Mouse (Mus musculus) sigmoid colon, adult 10 weeks (tissue): ENCODE measurements around the gene Ggnbp2. TPM values are rescaled to one million over a fixed set of nuclear protein-coding genes. Genes with fewer than 3 reads are reported as not detected.

Experiments used
- polyA plus RNA-seq: library from polyadenylated mRNA; stranded (reverse); fragments of 350-450 nt; fragmentation: Illumina TruSeq; extraction: RNeasy Lipid Tissue Mini Kit (QIAGEN cat#74804); gene quantifications from one replicate; pipeline ENCODE4 v1.2.3, GENCODE M21; 2014; ENCODE audit warnings: low read depth, low replicate concordance

Ggnbp2 gene
- 470 TPM for polyA plus RNA-seq

DNA sequence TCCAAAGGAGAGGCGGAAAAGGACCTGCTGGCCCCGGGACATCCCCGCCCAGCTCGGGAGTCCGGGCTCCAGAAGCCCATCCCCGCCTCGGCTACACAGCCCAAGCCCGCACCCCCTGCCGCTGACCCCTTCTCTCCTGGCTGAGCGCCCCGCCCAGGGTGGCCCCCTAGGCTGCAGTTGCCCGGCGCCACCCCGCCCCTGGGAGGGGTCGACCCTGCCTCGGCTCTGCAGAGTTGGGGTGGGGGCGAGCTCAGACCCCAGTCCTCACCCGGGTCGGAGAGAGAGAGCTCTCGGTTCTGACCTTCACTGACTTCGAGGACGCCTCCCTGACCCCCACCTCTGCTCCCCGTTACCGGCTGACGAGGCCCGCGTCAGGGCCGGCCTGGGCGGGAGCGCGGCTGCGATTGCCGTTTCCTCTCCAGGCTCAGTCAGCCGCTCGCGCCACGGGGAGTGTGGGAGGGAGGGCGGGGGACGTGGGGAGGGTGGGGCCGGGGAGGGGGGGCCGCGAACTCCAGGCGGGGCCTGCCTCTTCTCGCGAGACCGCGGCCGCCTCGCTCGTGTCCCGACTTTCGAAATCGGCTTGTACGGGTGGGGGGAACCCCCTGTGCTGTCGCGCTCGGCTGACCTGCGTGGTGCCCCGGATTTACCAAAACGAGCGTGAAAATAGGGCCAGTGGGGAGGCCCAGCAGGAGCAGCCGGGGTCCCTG lies at the start of gene Ggnbp2:
Ggnbp2 (minus strand) TSS at position 481 of the 707 bp plus-strand sequence.

DNA sequence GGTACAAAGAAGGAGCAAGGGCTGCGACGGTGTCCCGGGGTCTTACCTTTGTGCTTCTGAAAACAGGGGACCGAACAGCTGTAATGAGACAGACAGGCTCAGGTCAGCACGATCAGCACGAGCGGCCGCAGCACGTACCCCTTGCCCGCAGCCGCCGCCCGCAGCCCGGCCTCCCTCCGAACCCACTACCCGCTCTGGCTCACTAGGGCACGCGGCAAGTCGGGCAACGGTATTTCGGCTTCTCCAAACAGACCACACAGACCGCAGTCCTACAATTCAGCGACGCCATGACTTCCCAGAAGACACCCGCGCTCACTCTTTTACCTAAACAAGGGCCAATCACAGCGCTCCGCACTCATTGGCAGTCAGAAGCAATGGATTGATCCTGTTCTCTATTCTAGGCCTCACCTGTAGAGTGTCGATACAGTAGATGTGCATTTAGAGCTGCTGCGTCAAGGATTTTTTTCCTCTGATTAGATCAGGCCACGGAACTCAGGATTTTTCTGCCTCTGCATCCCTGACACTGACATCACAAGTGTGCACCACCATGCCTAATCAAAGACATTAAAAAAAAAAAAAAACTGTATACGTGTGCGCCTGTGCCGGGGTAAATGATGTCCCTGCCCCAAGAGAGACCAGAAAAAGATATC lies 45.6 kb upstream of the Ggnbp2 start, which contains the start of gene Znhit3:
Znhit3 (minus strand) TSS at position 314 of the 650 bp plus-strand sequence.

DNA sequence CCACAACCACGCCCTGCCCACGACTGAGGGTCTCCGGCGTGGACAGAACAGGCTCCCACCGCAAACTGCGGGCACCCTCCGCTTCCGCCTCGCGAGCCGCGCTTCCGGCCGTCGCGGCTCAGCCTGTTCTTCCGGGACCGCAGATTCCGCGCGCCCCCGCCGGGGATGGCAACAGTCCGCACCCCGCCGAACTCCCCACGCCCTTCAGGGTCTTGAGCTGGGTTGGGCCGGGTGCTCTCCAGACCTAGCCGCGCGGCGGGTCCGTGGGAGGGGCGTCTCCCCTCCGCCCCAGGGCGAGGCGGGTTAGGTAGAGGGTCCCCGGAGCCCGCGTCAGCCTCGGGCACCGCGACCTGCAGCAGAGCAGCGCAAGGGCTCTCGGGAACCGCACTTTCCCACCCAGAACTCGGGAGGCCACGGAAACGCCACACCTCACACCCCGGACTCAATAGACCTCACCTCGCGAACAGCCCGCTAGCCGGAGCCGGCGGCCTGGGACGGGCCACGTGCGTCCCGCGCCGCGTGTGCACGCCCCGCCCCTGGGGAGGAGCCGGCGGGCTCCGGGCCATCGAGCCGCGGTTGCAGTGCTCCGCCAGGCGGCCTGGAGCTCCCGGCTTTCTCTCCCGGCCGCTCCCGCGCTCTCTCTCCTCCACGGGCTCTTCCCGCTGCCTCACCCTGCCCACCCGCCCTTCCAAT lies 9.3 kb upstream of the Ggnbp2 start, which contains the start of the genes Myo19 and Pigw:
Myo19 (plus strand) TSS at position 377 of the 693 bp plus-strand sequence.
Pigw (minus strand) TSS at position 514 of the 693 bp plus-strand sequence.

DNA sequence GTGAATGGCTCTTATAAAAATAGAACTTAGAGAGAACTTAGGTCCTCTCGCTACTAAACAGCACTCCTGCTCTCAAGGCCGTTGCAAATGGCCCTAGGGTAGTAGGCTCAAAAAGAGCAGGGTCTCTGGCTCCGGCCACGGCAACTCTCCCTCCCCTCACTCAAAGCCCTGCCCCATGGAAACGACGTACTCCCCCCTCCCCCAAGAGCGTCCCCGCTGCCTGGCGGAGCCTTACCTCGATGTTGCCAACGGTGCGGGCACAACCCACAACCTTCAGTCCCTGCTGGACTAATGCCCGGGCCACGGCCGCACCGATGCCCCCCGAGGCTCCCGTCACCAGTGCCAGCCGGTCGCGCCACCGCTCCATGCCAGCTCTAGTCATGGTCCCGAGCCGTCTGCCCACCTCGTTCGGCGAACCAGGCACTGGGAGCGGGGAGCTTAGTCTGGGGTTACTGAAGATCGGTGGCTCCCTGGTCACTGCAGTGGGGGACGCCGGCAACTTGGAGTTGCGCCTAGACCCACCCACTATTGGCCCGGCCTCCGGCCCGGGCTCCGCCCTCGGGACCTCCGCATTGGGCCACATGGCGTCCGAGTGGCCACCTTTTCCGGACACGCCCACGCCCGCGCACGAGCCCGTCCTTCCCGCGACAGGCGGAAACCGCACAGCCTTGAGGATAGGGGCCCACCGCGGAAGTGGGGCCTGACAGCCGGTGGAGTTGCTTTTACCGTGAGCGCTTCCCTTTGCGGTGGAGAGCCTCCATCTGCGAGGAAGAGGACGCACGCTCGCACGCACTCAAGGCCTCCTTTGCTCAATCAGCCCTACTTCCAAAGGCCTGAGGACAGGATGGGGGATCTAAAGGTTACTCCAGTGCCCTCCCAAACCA lies 41.9 kb downstream of the Ggnbp2 start, which contains the start of gene Dhrs11:
Dhrs11 (minus strand) TSS at position 479 of the 884 bp plus-strand sequence.

DNA sequence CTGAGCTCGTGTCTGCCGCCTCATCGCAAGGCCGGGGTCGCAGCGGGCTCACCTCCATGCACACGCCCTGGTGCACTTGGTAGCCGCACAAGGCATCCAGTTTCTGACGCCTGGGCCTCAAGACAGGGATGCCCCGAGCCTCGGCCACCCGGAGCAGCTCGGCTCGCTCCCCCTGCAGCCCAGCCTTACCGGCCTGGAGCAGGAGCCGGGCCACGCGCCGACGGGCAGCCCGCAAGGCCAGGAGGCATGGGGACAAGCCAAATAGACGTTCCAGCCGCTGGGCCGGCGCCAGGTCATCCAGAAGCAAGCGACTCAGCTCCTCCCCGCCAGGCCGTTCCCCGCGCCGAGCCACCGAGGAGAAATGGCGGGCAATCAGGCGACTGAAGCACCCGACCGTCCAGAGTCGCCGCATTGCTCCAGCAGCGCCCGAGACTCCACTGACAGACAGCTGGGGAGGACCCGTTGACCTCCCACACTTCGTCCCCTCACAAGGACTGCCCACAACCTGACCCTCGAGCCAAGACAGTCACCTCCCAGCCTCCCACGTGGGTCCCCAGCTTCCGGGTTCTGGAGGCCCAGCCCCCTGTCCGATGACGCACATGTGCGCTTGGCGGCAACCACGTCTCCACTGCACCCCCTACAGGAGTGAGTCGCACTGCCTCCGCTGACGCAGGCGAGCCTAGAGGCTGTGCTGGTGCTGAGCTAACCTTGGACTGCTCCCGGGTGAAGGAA lies 51.5 kb downstream of the Ggnbp2 start, which contains the start of gene Mrm1:
Mrm1 (minus strand) TSS at position 555 of the 732 bp plus-strand sequence.

Other genes starting within 250 kb of the Ggnbp2 start
- gene Mrm1, start 51.3 kb downstream of the Ggnbp2 start, polyA plus RNA-seq: 2.9 TPM
- gene Dhrs11, start 41.8 kb downstream of the Ggnbp2 start, polyA plus RNA-seq: 29.1 TPM
- gene Myo19, start 9.3 kb upstream of the Ggnbp2 start, polyA plus RNA-seq: 19.6 TPM
- gene Pigw, start 9.5 kb upstream of the Ggnbp2 start, polyA plus RNA-seq: 24.3 TPM
- 14.0 TPM for gene Znhit3, start 45.5 kb upstream of the Ggnbp2 start, polyA plus RNA-seq
- gene Car4, start 87.0 kb upstream of the Ggnbp2 start, polyA plus RNA-seq: 879 TPM